Mouse (Mus musculus): Measurements from ENCODE around the gene Tom1l1. TPM values are rescaled to one million over a fixed set of nuclear protein-coding genes. Genes with fewer than 3 reads are reported as not detected.

Tom1l1 gene
- polyA plus RNA-seq, 1 experiment from 2014 or later = 60.7 TPM

DNA sequence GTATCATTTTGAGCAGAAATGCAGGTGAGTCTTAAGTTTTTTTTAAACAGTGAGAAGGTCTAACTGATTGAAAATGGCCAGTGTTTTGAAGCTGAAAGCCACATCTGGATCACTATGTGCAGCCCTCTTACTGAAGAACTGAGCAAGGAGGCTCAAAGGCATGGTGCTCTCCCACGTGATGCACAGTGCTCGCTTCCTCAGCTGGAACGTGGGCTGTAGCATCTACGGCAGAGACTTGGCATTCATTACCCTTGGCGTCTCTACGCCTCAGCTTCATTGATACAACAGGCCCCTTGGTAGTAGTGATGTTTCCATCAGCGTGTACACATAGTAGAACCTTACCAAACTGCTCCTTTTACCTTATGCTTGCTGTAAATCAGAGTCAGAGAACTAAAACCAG lies 65.7 kb downstream of the Tom1l1 start:
- H3K4me2 ChIP-seq = no peak overlapping the region
- 90% methylated on average over 7 of the region's 7 CpGs for whole genome bisulfite sequencing

DNA sequence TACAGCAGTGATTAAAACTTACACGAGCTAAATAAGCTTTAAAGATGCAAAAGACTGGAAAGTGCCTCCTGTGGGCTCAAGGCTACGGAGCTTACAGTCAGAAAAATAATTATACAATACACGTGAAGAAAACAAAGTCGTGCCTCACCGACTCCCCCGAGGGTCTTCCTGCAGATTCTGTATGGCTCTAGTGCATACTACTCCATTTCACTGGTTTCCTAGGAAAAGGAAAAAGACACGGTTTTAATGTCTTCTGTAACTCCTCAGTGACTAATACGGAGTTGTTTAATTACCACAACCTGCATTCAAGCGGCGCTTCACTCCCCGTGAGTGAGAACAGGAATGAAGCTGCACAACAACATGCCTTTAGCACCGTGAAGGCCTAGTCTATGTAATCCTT lies 66.1 kb downstream of the Tom1l1 start:
- H3K27me3 ChIP-seq (replicated peaks; ENCODE audit: control insufficient read depth, insufficient read depth, low read length) = no peaks in the 10 kb centered on the region
- 91% methylated on average over 12 of the region's 12 CpGs for WGBS
- ATAC-seq (replicated peaks; ENCODE audit: low FRiP score) (no peak), DNase-seq (ENCODE audit: low spot score) (no peak)
- H3K4me3 ChIP-seq (ENCODE audit: low read depth, low read length) = no peak overlapping the region
- H3K36me3 ChIP-seq (ENCODE audit: control insufficient read depth, insufficient read depth, low read length) = no peaks in the 10 kb centered on the region
- no peaks in the 10 kb centered on the region for H3K4me1 ChIP-seq (replicated peaks; ENCODE audit: control insufficient read depth, insufficient read depth, low read length)
- no peak overlapping the region for H3K27ac ChIP-seq (ENCODE audit: low read depth, low read length)
- no peaks in the 10 kb centered on the region for H3K9me3 ChIP-seq (ENCODE audit: control insufficient read depth, low read length)
- H3K9ac ChIP-seq (ENCODE audit: low read depth, low read length) = no peak overlapping the region
- no peak overlapping the region for H3K4me2 ChIP-seq

More for the DNA sequence above, 65.7 kb downstream of the Tom1l1 start:
- no peak for DNase-seq (ENCODE audit: low spot score)
- Histone ChIP-seq H3K9ac (ENCODE audit: low read depth, low read length) (no peak overlapping the region), H3K27ac (ENCODE audit: low read depth, low read length) (no peak overlapping the region), H3K4me3 (ENCODE audit: low read depth, low read length) (no peak overlapping the region), H3K27me3 (replicated peaks; ENCODE audit: control insufficient read depth, insufficient read depth, low read length) (no peaks in the 10 kb centered on the region), H3K9me3 (ENCODE audit: control insufficient read depth, low read length) (no peaks in the 10 kb centered on the region), H3K36me3 (ENCODE audit: control insufficient read depth, insufficient read depth, low read length) (no peaks in the 10 kb centered on the region), H3K4me1 (replicated peaks; ENCODE audit: control insufficient read depth, insufficient read depth, low read length) (no peaks in the 10 kb centered on the region)
- ATAC-seq (replicated peaks; ENCODE audit: low FRiP score) = no peak

- no peaks in the 10 kb centered on the region for H3K9me3 ChIP-seq (ENCODE audit: control insufficient read depth, low read length)
- H3K4me3 ChIP-seq (ENCODE audit: low read depth, low read length) = no peak overlapping the region
- no peak overlapping the region for H3K4me2 ChIP-seq
- no peak overlapping the region for H3K9ac ChIP-seq (ENCODE audit: low read depth, low read length)
- H3K36me3 ChIP-seq (ENCODE audit: control insufficient read depth, insufficient read depth, low read length) = no peaks in the 10 kb centered on the region; the same call in 1 of the 2 replicates
- H3K27me3 ChIP-seq (replicated peaks; ENCODE audit: control insufficient read depth, insufficient read depth, low read length) = no peaks in the 10 kb centered on the region
- no peak overlapping the region for H3K27ac ChIP-seq (ENCODE audit: low read depth, low read length)
- H3K4me1 ChIP-seq (replicated peaks; ENCODE audit: control insufficient read depth, insufficient read depth, low read length) = no peaks in the 10 kb centered on the region
- no peak for DNase-seq (ENCODE audit: low spot score)
- no peak for ATAC-seq (replicated peaks; ENCODE audit: low FRiP score)
These were observed 71.7 kb downstream of the Tom1l1 start for GRCm38 (mm10) chr11:90616431-90616830.

- no peaks in the 10 kb centered on the region for H3K9me3 ChIP-seq (ENCODE audit: control insufficient read depth, low read length)
- H3K4me3 ChIP-seq (ENCODE audit: low read depth, low read length) = no peak overlapping the region
- H3K27me3 ChIP-seq (replicated peaks; ENCODE audit: control insufficient read depth, insufficient read depth, low read length) = no peaks in the 10 kb centered on the region
- WGBS = 63% methylated on average over 6 of the region's 6 CpGs
- no peak overlapping the region for H3K9ac ChIP-seq (ENCODE audit: low read depth, low read length)
- no peaks in the 10 kb centered on the region for H3K4me1 ChIP-seq (replicated peaks; ENCODE audit: control insufficient read depth, insufficient read depth, low read length)
- H3K4me2 ChIP-seq = no peak overlapping the region
- DNase-seq (ENCODE audit: low spot score) = no peak
- H3K27ac ChIP-seq (ENCODE audit: low read depth, low read length) = no peak overlapping the region
- H3K36me3 ChIP-seq (ENCODE audit: control insufficient read depth, insufficient read depth, low read length) = no peaks in the 10 kb centered on the region; the same call in 1 of the 2 replicates
- no peak for ATAC-seq (replicated peaks; ENCODE audit: low FRiP score)
These were observed 73.4 kb downstream of the Tom1l1 start for GRCm38 (mm10) chr11:90614743-90615142.

- no peaks in the 10 kb centered on the region; the same call in 1 of the 2 replicates for H3K36me3 ChIP-seq (ENCODE audit: control insufficient read depth, insufficient read depth, low read length)
- no peak overlapping the region for H3K4me3 ChIP-seq (ENCODE audit: low read depth, low read length)
- DNase-seq (ENCODE audit: low spot score) = no peak
- no peak overlapping the region for H3K9ac ChIP-seq (ENCODE audit: low read depth, low read length)
- H3K9me3 ChIP-seq (ENCODE audit: control insufficient read depth, low read length) = no peaks in the 10 kb centered on the region
- ATAC-seq (replicated peaks; ENCODE audit: low FRiP score) = no peak
- no peak overlapping the region for H3K27ac ChIP-seq (ENCODE audit: low read depth, low read length)
- no peaks in the 10 kb centered on the region for H3K27me3 ChIP-seq (replicated peaks; ENCODE audit: control insufficient read depth, insufficient read depth, low read length)
- no peaks in the 10 kb centered on the region for H3K4me1 ChIP-seq (replicated peaks; ENCODE audit: control insufficient read depth, insufficient read depth, low read length)
- no peak overlapping the region for H3K4me2 ChIP-seq
These were observed 76.0 kb downstream of the Tom1l1 start for GRCm38 (mm10) chr11:90612118-90612517.

GRCm38 (mm10) chr11:90603066-90603465 lies 85.1 kb downstream of the Tom1l1 start:
- H3K27me3 ChIP-seq (replicated peaks; ENCODE audit: control insufficient read depth, insufficient read depth, low read length) = no peaks in the 10 kb centered on the region
- DNase-seq (ENCODE audit: low spot score) (no peak), ATAC-seq (replicated peaks; ENCODE audit: low FRiP score) (no peak)
- 0 out of 2 replicates have a peak, but pooled peaks cover 6% of the 10 kb centered on the region for H3K36me3 ChIP-seq (ENCODE audit: control insufficient read depth, insufficient read depth, low read length)
- 85% methylated on average over 2 of the region's 2 CpGs for WGBS
- no peaks in the 10 kb centered on the region for H3K9me3 ChIP-seq (ENCODE audit: control insufficient read depth, low read length)
- no peaks in the 10 kb centered on the region for H3K4me1 ChIP-seq (replicated peaks; ENCODE audit: control insufficient read depth, insufficient read depth, low read length)
- no peak overlapping the region for H3K27ac ChIP-seq (ENCODE audit: low read depth, low read length)
- no peak overlapping the region for H3K4me3 ChIP-seq (ENCODE audit: low read depth, low read length)
- no peak overlapping the region for H3K9ac ChIP-seq (ENCODE audit: low read depth, low read length)
- no peak overlapping the region for H3K4me2 ChIP-seq

DNA sequence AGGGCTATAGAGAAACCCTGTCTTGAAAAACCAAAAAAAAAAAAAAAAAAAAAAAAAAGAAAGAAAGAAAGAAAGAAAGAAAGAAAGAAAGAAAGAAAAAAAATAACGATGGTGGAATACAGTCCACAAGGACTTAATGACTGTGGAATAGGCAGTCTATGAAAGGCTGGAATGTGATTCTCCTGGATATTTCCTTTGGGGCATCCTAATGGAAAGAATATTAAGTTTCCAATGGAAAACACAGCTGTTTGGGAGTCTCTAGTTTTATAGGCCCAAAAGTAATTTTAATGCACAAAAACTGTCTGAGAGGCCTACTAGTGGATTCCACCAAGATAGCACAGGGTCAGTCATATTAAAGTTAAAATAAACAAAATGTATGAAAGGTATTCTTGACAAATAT lies 92.3 kb downstream of the Tom1l1 start:
- no peaks in the 10 kb centered on the region for H3K4me1 ChIP-seq (replicated peaks; ENCODE audit: control insufficient read depth, insufficient read depth, low read length)
- 86% methylated on average over 1 of the region's 1 CpGs for WGBS
- no peaks in the 10 kb centered on the region for H3K27me3 ChIP-seq (replicated peaks; ENCODE audit: control insufficient read depth, insufficient read depth, low read length)
- peaks cover 11% of the 10 kb centered on the region; the same call in 1 of the 2 replicates for H3K36me3 ChIP-seq (ENCODE audit: control insufficient read depth, insufficient read depth, low read length)
- no peaks in the 10 kb centered on the region for H3K9me3 ChIP-seq (ENCODE audit: control insufficient read depth, low read length)
- ATAC-seq (replicated peaks; ENCODE audit: low FRiP score) = no peak
- no peak overlapping the region for H3K4me2 ChIP-seq
- H3K9ac ChIP-seq (ENCODE audit: low read depth, low read length) = no peak overlapping the region
- DNase-seq (ENCODE audit: low spot score) = no peak
- no peak overlapping the region for H3K4me3 ChIP-seq (ENCODE audit: low read depth, low read length)
- no peak overlapping the region for H3K27ac ChIP-seq (ENCODE audit: low read depth, low read length)

Other genes with a start within 250 kb of the Tom1l1 start
- 16.6 and 17.9 TPM in 2 replicates for gene Stxbp4, start 50.3 kb downstream of the Tom1l1 start, polyA plus RNA-seq (2014; fragmentation: Nextera tagmentation; extraction: Ambion mirVana)
- gene Cox11, start 50.2 kb downstream of the Tom1l1 start, polyA plus RNA-seq (2014; fragmentation: Nextera tagmentation; extraction: Ambion mirVana) = 25.9 and 28.8 TPM in 2 replicates